Comparison of ENCODE assay signal across 16 mouse cellular contexts in genomic region chr2:77542605-77543004, GRCm38 (mm10).
DNase-seq lines count a peak whose midpoint lies in the region; ATAC-seq and TF ChIP-seq lines count a peak whose summit lies in the region.
"Had no signal": no experiment of that assay in that cellular context is flagged by ENCODE, and none has a peak within 500 bp of the region (broad histone marks: within the 10 kb centered on the region; RNA-seq: fewer than 3 reads in every experiment).

No protein-coding gene starts in this region.

- 21% methylated on average over 2 of the region's 2 CpGs for WGBS in kidney, adult 2 months
- 31% methylated on average over 2 of the region's 2 CpGs for WGBS in stomach, embryonic 15.5 days

- H3K36me3 ChIP-seq in kidney, adult 2 months (ENCODE audit: control insufficient read depth, insufficient read depth, low read length) = no peaks in the 10 kb centered on the region
- no peaks in the 10 kb centered on the region for H3K36me3 ChIP-seq in stomach, embryonic 15.5 days
- H3K36me3 ChIP-seq: embryonic facial prominence, embryonic 15.5 days; limb, embryonic 10.5 days had no signal

- peak; percentile 25 to 86; a peak in 3 of 4 replicates for ATAC-seq in hematopoietic stem cell, adult 5-6 weeks (replicated peaks in 1 of 2; ENCODE audit: insufficient read depth in 1 of 2, low FRiP score in 2 of 2, low TSS enrichment in 1 of 2, low read depth in 1 of 2, poor library complexity in 2 of 2, severe bottlenecking in 2 of 2)
- peak; percentile 90 for ATAC-seq in stomach, embryonic 15.5 days (ENCODE audit: insufficient read depth, low FRiP score, low read depth)
- ATAC-seq in CD4-positive, CD25-positive, alpha-beta regulatory T cell, adult 4 months = no peak
- no peak for ATAC-seq in erythroblast, adult 5-6 weeks (replicated peaks; ENCODE audit: low FRiP score, poor library complexity, severe bottlenecking)
- ATAC-seq: forebrain, postnatal 0 days had no signal

- no peak for TF ChIP-seq POLR2A in kidney, adult 2 months (IDR thresholded peaks at IDR 0.05; ENCODE audit: low read depth, low read length)

- TF ChIP-seq CTCF in kidney, adult 2 months (conservative IDR thresholded peaks at IDR 0.05; ENCODE audit: insufficient read depth, insufficient read length, low read depth, low read length) = no peak

- H3K4me3 ChIP-seq in kidney, adult 2 months (ENCODE audit: insufficient read depth, low read depth, low read length) = no peak overlapping the region
- H3K4me3 ChIP-seq in stomach, embryonic 15.5 days (replicated peaks) = no peak overlapping the region
- H3K4me3 ChIP-seq: embryonic facial prominence, embryonic 15.5 days; limb, embryonic 10.5 days; megakaryocyte, embryonic 14.5 days; myocyte had no signal

- H3K4me1 ChIP-seq in kidney, adult 2 months (ENCODE audit: control insufficient read depth, insufficient read depth, low read length) = peaks cover 15% of the 10 kb centered on the region
- no peaks in the 10 kb centered on the region for H3K4me1 ChIP-seq in stomach, embryonic 15.5 days
- H3K4me1 ChIP-seq: embryonic facial prominence, embryonic 15.5 days; megakaryocyte, embryonic 14.5 days had no signal

- H3K9me3 ChIP-seq in stomach, embryonic 15.5 days = no peaks in the 10 kb centered on the region
- H3K9me3 ChIP-seq: embryonic facial prominence, embryonic 15.5 days; limb, embryonic 10.5 days had no signal

- DNase-seq in kidney, adult 2 months = peak; percentile 73
- no peak for DNase-seq in kidney, postnatal 10 days
- peak; percentile 16 to 41 for DNase-seq in kidney, postnatal 25 days
- DNase-seq: adrenal gland, postnatal 25 days; cerebellum, adult 8-10 months; forebrain, postnatal 0 days; thymus, postnatal 36 days had no signal

- H3K27ac ChIP-seq in kidney, adult 2 months (ENCODE audit: insufficient read depth, low read depth, low read length) = peak overlapping the region; percentile 77
- no peak overlapping the region for H3K27ac ChIP-seq in stomach, embryonic 15.5 days
- H3K27ac ChIP-seq: embryonic facial prominence, embryonic 15.5 days; limb, embryonic 10.5 days had no signal

- no peak overlapping the region for H3K4me2 ChIP-seq in stomach, embryonic 15.5 days
- H3K4me2 ChIP-seq: embryonic facial prominence, embryonic 15.5 days had no signal

- no peaks in the 10 kb centered on the region for H3K27me3 ChIP-seq in kidney, adult 2 months (replicated peaks; ENCODE audit: control insufficient read depth, insufficient read depth, low read length)
- H3K27me3 ChIP-seq in stomach, embryonic 15.5 days (replicated peaks) = no peaks in the 10 kb centered on the region
- H3K27me3 ChIP-seq: CH12.LX; embryonic facial prominence, embryonic 15.5 days; megakaryocyte, embryonic 14.5 days had no signal

- H3K9ac ChIP-seq in stomach, embryonic 15.5 days = no peak overlapping the region
- H3K9ac ChIP-seq: embryonic facial prominence, embryonic 15.5 days; forebrain, postnatal 0 days had no signal

Comparison
In these comparisons a context has a peak if more than half of its experiments do, and no peak if none do; other contexts are left out.
1. ATAC-seq: peak in hematopoietic stem cell, adult 5-6 weeks (2 of 2) and stomach, embryonic 15.5 days (single experiment); none in CD4-positive, CD25-positive, alpha-beta regulatory T cell, adult 4 months (single experiment) and erythroblast, adult 5-6 weeks (single experiment).